Mouse (Mus musculus): ENCODE data around the gene Emp3. TPM values are rescaled to one million over a fixed set of nuclear protein-coding genes. Genes with fewer than 3 reads are reported as not detected.

Emp3 gene
- polyA plus RNA-seq (2014; fragmentation: Illumina TruSeq; extraction: RNeasy Lipid Tissue Mini Kit (QIAGEN cat#74804); ENCODE audit: low replicate concordance) = not detected

DNA sequence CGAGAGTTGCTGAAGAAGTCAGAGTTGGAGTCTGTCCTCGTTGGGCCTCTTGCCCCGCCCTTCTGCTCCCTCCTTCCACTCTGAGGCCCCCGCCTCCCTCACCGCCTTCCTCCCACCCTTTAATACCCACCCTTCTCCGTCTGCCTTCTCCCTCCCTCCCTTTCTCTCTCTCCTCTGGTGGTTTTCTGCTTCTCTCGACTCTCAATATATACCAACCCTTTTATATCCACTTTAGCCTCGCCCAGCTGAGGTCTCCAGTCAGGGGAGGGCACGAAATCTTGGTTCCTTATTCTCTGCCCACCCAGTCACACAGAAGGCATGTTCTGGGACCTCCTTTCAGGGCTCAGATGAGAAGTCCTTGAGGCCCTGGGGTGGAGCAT, at the start of gene Emp3:
TSS of gene Emp3 (minus strand) at position 163 of the 380 bp plus-strand sequence.

DNA sequence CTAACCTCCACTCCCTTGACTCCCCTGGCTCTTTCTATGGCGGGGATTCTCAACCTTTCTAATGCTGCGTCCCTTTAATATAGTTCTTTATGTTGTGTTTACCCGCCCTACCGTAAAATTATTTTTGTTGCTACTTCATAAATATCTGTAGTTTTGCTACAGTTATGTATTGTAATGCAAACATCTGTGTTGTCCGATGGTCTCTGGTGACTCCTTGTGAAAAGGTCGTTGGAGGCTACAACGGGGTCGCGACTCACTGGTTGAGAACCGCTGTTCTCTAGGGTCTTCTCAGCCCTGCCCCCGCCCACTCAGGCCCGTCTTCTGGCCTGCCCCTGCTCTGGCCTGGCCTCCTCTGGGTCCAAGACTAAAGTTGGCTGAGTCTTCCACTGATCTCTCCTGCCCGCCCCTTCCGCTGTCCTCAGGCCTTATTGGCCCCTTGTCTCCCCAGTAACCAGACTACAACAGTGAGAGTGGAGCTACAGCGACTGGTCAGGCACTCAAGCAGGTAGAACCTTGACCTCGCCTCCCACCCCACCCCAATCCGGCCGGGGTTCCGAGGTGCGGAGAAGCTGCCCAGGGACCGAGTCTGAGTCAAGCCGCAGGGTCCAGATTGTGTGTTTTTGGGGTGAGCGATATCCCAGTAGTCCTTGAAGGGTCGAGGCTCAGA, 2.7 kb upstream of the Emp3 start, which contains the start of gene Ccdc114:
TSS of gene Ccdc114 (plus strand) at position 311 of the 667 bp plus-strand sequence.

DNA sequence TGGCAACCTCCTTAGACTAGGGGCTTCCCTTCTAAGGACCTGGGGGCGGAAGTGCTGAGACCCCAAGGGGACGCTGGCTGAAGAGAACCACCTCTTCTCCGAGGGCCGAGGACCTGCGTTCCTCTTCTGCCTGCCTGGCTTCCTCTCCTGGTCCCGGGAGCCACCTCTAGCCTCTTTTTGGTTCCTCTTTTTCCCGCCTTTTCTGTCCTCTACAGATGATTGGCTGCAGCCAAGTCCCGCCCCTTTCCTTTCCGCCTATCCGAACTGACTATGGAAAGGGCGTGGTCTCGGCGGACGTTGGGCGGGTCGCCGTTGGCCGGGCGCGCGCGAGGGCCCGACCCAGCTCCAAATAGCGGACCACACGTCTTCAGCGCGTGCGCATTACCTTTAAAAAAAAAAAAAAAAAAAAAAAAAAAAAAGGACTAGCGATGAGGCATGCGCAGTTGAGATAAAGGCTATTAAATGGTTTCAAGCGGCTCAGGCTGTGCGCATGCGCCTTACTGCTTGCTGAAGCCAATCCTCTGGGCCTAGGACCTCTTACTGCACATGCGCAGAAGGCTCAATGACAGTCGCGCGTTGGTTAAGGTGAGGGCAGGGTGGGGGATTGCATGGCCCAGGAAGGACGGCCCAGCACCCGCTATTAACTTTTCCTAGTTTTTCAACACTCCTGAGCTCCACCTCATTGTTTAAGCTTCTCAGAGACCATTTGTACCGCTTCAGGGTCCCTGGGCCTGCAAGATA, 24.5 kb downstream of the Emp3 start, which contains the start of the genes Syngr4 and Tmem143:
TSS of gene Syngr4 (minus strand) at position 198 of the 741 bp plus-strand sequence.
TSS of gene Tmem143 (plus strand) at position 425 of the 741 bp plus-strand sequence.

DNA sequence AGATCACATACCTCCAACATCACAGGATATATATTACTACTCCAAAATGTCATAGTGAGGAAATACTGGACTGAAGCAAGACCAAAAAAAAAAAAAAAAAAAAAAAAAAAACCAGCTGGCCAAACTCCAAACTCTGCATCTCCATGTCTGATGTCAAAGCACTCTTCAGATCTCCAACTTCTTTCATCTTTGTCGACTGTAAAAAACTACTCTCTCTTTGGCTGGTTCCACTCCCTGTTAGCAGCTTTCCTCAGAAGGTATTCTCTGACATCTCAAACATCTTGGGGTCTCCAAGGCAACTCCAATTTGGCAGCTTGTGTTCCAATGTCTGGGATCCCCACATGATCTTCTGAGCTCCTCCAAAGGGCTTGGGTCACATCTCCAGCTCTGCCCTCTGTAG, 42.9 kb downstream of the Emp3 start, which contains the start of gene Grin2d:
TSS of gene Grin2d (minus strand) at position 101 of the 400 bp plus-strand sequence.

DNA sequence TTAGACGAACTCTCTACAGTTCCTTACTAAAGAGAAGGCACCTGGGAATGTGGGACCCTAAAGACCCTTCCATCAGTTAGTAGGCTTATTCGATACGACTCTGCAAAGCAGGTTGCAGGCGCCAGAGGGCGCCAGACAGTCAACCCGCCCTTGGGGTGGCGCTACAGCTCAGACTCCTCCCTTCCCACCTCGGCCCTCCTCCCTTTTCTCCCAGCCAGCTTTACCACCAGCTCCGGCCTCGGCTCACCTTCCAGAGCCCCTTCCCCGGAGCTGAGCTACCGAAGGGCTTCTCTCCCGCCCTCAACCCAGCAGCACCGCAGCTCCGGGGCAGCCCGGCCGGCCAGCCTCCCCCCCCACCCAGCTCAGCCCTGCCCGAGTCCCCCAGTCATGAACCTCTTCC, 48.6 kb downstream of the Emp3 start, which contains the start of gene Kdelr1:
TSS of gene Kdelr1 (plus strand) at position 149 of the 400 bp plus-strand sequence.

Other genes starting within 250 kb of the Emp3 start
- not detected for gene Ntn5, start 237.4 kb downstream of the Emp3 start, polyA plus RNA-seq (2014; fragmentation: Illumina TruSeq; extraction: RNeasy Lipid Tissue Mini Kit (QIAGEN cat#74804); ENCODE audit: low replicate concordance)
- not detected for gene Sec1, start 227.0 kb downstream of the Emp3 start, polyA plus RNA-seq (2014; fragmentation: Illumina TruSeq; extraction: RNeasy Lipid Tissue Mini Kit (QIAGEN cat#74804); ENCODE audit: low replicate concordance)
- not detected for gene Car11, start 221.6 kb downstream of the Emp3 start, polyA plus RNA-seq (2014; fragmentation: Illumina TruSeq; extraction: RNeasy Lipid Tissue Mini Kit (QIAGEN cat#74804); ENCODE audit: low replicate concordance)
- gene Dbp, start 216.3 kb downstream of the Emp3 start, polyA plus RNA-seq (2014; fragmentation: Illumina TruSeq; extraction: RNeasy Lipid Tissue Mini Kit (QIAGEN cat#74804); ENCODE audit: low replicate concordance) = 3.8 TPM
- 1.6 TPM for gene Rpl18, start 205.9 kb downstream of the Emp3 start, polyA plus RNA-seq (2014; fragmentation: Illumina TruSeq; extraction: RNeasy Lipid Tissue Mini Kit (QIAGEN cat#74804); ENCODE audit: low replicate concordance)
- gene Sphk2, start 203.4 kb downstream of the Emp3 start, polyA plus RNA-seq (2014; fragmentation: Illumina TruSeq; extraction: RNeasy Lipid Tissue Mini Kit (QIAGEN cat#74804); ENCODE audit: low replicate concordance) = 1.3 TPM
- gene Fam83e, start 200.2 kb downstream of the Emp3 start, polyA plus RNA-seq (2014; fragmentation: Illumina TruSeq; extraction: RNeasy Lipid Tissue Mini Kit (QIAGEN cat#74804); ENCODE audit: low replicate concordance) = 3.8 TPM
- gene Spaca4, start 195.6 kb downstream of the Emp3 start, polyA plus RNA-seq (2014; fragmentation: Illumina TruSeq; extraction: RNeasy Lipid Tissue Mini Kit (QIAGEN cat#74804); ENCODE audit: low replicate concordance) = not detected
- gene Lmtk3, start 137.7 kb downstream of the Emp3 start, polyA plus RNA-seq (2014; fragmentation: Illumina TruSeq; extraction: RNeasy Lipid Tissue Mini Kit (QIAGEN cat#74804); ENCODE audit: low replicate concordance) = not detected
- 5.5 TPM for gene Sult2b1, start 136.7 kb downstream of the Emp3 start, polyA plus RNA-seq (2014; fragmentation: Illumina TruSeq; extraction: RNeasy Lipid Tissue Mini Kit (QIAGEN cat#74804); ENCODE audit: low replicate concordance)
- 10.0 TPM for gene Cyth2, start 106.8 kb downstream of the Emp3 start, polyA plus RNA-seq (2014; fragmentation: Illumina TruSeq; extraction: RNeasy Lipid Tissue Mini Kit (QIAGEN cat#74804); ENCODE audit: low replicate concordance)
- not detected for gene Kcnj14, start 96.6 kb downstream of the Emp3 start, polyA plus RNA-seq (2014; fragmentation: Illumina TruSeq; extraction: RNeasy Lipid Tissue Mini Kit (QIAGEN cat#74804); ENCODE audit: low replicate concordance)
- not detected for gene Grwd1, start 90.5 kb downstream of the Emp3 start, polyA plus RNA-seq (2014; fragmentation: Illumina TruSeq; extraction: RNeasy Lipid Tissue Mini Kit (QIAGEN cat#74804); ENCODE audit: low replicate concordance)
- 87.2 TPM for gene Kdelr1, start 48.6 kb downstream of the Emp3 start, polyA plus RNA-seq (2014; fragmentation: Illumina TruSeq; extraction: RNeasy Lipid Tissue Mini Kit (QIAGEN cat#74804); ENCODE audit: low replicate concordance)
- gene Grin2d, start 43.0 kb downstream of the Emp3 start, polyA plus RNA-seq (2014; fragmentation: Illumina TruSeq; extraction: RNeasy Lipid Tissue Mini Kit (QIAGEN cat#74804); ENCODE audit: low replicate concordance) = not detected
- not detected for gene Syngr4, start 24.7 kb downstream of the Emp3 start, polyA plus RNA-seq (2014; fragmentation: Illumina TruSeq; extraction: RNeasy Lipid Tissue Mini Kit (QIAGEN cat#74804); ENCODE audit: low replicate concordance)
- 0.22 TPM for gene Tmem143, start 24.5 kb downstream of the Emp3 start, polyA plus RNA-seq (2014; fragmentation: Illumina TruSeq; extraction: RNeasy Lipid Tissue Mini Kit (QIAGEN cat#74804); ENCODE audit: low replicate concordance)
- gene Ccdc114, start 2.7 kb upstream of the Emp3 start, polyA plus RNA-seq (2014; fragmentation: Illumina TruSeq; extraction: RNeasy Lipid Tissue Mini Kit (QIAGEN cat#74804); ENCODE audit: low replicate concordance) = 2.7 TPM
- 0.37 TPM for gene Abcc6, start 108.9 kb upstream of the Emp3 start, polyA plus RNA-seq (2014; fragmentation: Illumina TruSeq; extraction: RNeasy Lipid Tissue Mini Kit (QIAGEN cat#74804); ENCODE audit: low replicate concordance)
- 4.3 TPM for gene Nomo1, start 112.3 kb upstream of the Emp3 start, polyA plus RNA-seq (2014; fragmentation: Illumina TruSeq; extraction: RNeasy Lipid Tissue Mini Kit (QIAGEN cat#74804); ENCODE audit: low replicate concordance)
- gene Kcnj11, start 179.4 kb upstream of the Emp3 start, polyA plus RNA-seq (2014; fragmentation: Illumina TruSeq; extraction: RNeasy Lipid Tissue Mini Kit (QIAGEN cat#74804); ENCODE audit: low replicate concordance) = not detected